Mouse (Mus musculus) olfactory bulb, adult 2 months (tissue): ENCODE measurements around the gene Klhl7.
"Not testable (repeated sequence)": the region's sequence is repeated elsewhere in the genome, so short reads cannot be mapped to it uniquely, and the experiment has no call there.

Source experiments
- CTCF ChIP-seq: fragments of 200-500 bp; IDR thresholded peaks from 2 replicates; pipeline ENCODE4 v1.5.1; 2012; ENCODE audit warnings: low read depth, mild to moderate bottlenecking, low read length, moderate library complexity; ENCODE audit not compliant: insufficient read depth
- POLR2A ChIP-seq: fragments of 200-500 bp; IDR thresholded peaks from 2 replicates; pipeline ENCODE4 v1.6.1; 2012; ENCODE audit warnings: mild to moderate bottlenecking, low read depth, low read length, moderate library complexity; ENCODE audit not compliant: insufficient read depth

DNA sequence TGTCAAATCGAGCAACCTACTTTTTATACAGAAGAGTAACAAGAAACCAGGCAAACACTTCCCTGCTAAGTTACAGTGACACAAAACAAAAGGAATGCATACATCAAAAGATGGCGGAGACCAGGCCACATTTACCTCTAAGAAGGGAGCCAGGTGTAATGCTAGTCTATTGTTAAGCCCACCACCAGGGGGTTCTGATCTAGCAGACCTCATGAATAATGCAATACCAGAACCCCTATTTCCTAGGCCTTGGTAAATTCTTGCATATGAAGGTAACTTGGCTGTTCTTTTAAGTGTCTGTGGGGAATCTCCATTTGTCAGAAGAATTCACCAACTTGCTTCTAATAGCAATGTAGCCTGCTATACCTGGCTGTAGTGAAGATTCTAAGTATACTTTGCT lies 2.8 kb downstream of the Klhl7 start:
- not testable (repeated sequence) for TF ChIP-seq CTCF, POLR2A
